Mouse (Mus musculus): ENCODE results near the gene Fbxl3. TPM values are rescaled to one million over a fixed set of nuclear protein-coding genes. Genes with fewer than 3 reads are reported as not detected.

Gene Fbxl3
- polyA plus RNA-seq, 1 experiment from 2014 or later = 30.1 TPM

DNA sequence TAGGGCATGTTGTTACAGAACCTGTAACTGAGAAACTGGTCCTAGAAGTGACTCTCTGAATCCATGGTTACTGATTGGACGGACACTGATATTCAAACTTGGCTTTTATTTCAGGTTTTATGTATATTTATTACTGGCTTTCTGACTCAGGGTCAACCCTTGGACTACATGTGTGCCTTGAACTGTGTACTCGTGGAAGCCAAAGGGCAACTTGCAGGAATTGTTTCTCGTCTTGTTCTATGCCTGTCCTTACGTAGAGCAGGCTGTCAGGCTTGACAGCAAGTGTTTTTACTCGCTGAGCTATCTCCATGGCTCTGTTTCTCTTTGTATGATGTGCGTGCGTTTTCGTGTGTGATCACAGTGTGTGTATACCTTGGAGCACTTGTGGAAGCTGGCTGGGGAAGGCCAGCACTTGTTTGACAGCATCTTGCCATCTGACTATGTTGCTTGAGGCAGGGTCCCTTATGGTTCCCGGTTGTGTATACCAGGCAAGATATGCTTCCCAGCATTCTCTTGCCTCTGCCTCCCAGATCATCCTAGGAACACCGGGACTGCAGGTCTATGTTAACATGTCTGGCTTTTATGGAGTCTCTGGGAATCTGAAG, 3.5 kb upstream of the Fbxl3 start:
- ATAC-seq (ENCODE audit: insufficient number of reproducible peaks, insufficient read depth, low FRiP score, low read depth) = no peak
- no peak overlapping the region for H3K27ac ChIP-seq (replicated peaks in 1 of 2; ENCODE audit: control insufficient read depth in 1 of 2, insufficient read depth in 1 of 2, low read depth in 2 of 2, low read length in 2 of 2)
- H3K4me1 ChIP-seq (ENCODE audit: control insufficient read depth in 2 of 2, insufficient read depth in 2 of 2, low read length in 2 of 2) = no peaks in the 10 kb centered on the region
- H3K36me3 ChIP-seq (ENCODE audit: control insufficient read depth, insufficient read depth, low read length) = no peaks in the 10 kb centered on the region
- no peak overlapping the region for H3K4me3 ChIP-seq (ENCODE audit: control insufficient read depth in 1 of 2, insufficient read depth in 1 of 2, low read depth in 1 of 2, low read length in 2 of 2)
- no peak overlapping the region for H3K4me2 ChIP-seq (ENCODE audit: low read length)
- 72% methylated on average over 10 of the region's 10 CpGs for WGBS
- H3K27me3 ChIP-seq (ENCODE audit: control insufficient read depth, insufficient read depth, low read length) = no peaks in the 10 kb centered on the region
- H3K9ac ChIP-seq (ENCODE audit: low read length) = no peak overlapping the region
- no peaks in the 10 kb centered on the region for H3K9me3 ChIP-seq (ENCODE audit: control insufficient read depth, low read length)

DNA sequence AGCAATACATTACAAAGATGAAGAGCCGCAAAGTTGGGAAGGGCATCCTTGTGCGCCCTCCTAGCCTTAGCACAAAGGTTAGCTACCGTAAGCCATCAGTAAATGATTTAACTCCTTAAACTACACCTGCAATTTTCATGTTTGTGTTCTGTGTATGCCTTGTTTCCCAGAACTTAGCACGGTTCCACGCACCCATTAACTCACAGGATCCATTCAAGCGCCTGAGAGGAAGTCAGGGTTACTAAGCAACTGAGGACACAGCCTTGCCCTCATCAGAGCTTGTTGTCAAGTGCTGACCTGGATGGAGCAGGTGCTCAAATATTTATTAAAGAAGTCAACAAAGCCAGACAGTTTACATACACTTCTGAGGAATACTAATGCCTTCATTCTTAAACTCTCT, 2.9 kb upstream of the Fbxl3 start:
- no peaks in the 10 kb centered on the region for H3K27me3 ChIP-seq (ENCODE audit: control insufficient read depth, insufficient read depth, low read length)
- H3K9me3 ChIP-seq (ENCODE audit: control insufficient read depth, low read length) = no peaks in the 10 kb centered on the region
- 79% methylated on average over 6 of the region's 6 CpGs for WGBS
- peaks cover 0 to 3% of the 10 kb centered on the region in 2 experiments; a peak in 3 of 4 replicates for H3K4me1 ChIP-seq (ENCODE audit: control insufficient read depth in 2 of 2, insufficient read depth in 2 of 2, low read length in 2 of 2)
- H3K36me3 ChIP-seq (ENCODE audit: control insufficient read depth, insufficient read depth, low read length) = no peaks in the 10 kb centered on the region
- H3K4me3 ChIP-seq (ENCODE audit: control insufficient read depth in 1 of 2, insufficient read depth in 1 of 2, low read depth in 1 of 2, low read length in 2 of 2) = no peak overlapping the region
- no peak overlapping the region for H3K9ac ChIP-seq (ENCODE audit: low read length)
- H3K27ac ChIP-seq (replicated peaks in 1 of 2; ENCODE audit: control insufficient read depth in 1 of 2, insufficient read depth in 1 of 2, low read depth in 2 of 2, low read length in 2 of 2) = no peak overlapping the region
- no peak overlapping the region for H3K4me2 ChIP-seq (ENCODE audit: low read length)
- no peak for ATAC-seq (ENCODE audit: insufficient number of reproducible peaks, insufficient read depth, low FRiP score, low read depth)

DNA sequence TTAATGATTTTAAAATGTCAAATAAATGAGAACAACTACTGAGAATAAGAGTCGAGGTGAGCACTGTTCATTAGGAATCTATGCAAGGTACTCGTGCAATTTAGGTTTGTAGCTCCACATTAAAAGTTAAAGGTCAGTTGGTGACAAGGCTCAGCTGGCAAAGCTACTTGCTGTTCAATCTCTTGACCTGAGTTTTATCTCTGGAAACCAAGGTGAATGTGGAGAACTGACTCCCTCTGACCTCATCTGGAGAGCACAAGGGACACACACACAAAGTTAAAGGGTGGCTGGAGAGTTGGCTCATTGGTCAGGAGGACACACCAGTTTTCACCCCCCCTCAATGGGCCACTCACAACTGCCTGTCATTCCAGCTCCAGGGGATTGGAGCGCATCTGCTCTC, 1.8 kb upstream of the Fbxl3 start:
- WGBS = 65% methylated on average over 3 of the region's 3 CpGs

DNA sequence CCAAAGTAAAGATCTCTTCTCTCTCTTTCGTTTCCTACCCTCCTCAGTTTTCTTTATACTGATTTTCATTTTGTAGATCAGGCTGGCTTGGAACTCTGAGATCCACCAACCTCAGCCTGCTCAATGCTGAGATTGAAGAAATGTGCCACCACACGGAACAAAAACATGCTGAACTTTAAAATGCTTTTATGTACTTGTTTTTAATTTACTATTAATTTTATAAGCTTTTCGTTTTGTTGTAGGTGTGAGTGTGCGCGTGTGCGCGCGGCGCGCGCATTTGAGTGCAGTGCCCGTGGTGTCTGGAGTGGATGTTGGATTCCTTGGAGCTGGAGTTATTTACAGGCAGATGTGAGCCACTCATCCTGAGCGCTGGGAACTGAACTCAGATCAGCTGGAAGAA, 930 bp upstream of the Fbxl3 start:
- Histone ChIP-seq H3K4me1 (ENCODE audit: control insufficient read depth in 2 of 2, insufficient read depth in 2 of 2, low read length in 2 of 2) (peaks cover 0 to 5% of the 10 kb centered on the region in 2 experiments; a peak in 3 of 4 replicates), H3K9me3 (ENCODE audit: control insufficient read depth, low read length) (no peaks in the 10 kb centered on the region), H3K27ac (replicated peaks in 1 of 2; ENCODE audit: control insufficient read depth in 1 of 2, insufficient read depth in 1 of 2, low read depth in 2 of 2, low read length in 2 of 2) (0 out of 4 replicates have a peak overlapping the region, but pooled peaks of 1 of the 2 experiments have one; percentile 100), H3K4me3 (ENCODE audit: control insufficient read depth in 1 of 2, insufficient read depth in 1 of 2, low read depth in 1 of 2, low read length in 2 of 2) (peak overlapping the region in 1 of 2 experiments; percentile 97; a peak in 2 of 4 replicates), H3K4me2 (ENCODE audit: low read length) (peak overlapping the region; percentile 70), H3K27me3 (ENCODE audit: control insufficient read depth, insufficient read depth, low read length) (no peaks in the 10 kb centered on the region), H3K9ac (ENCODE audit: low read length) (no peak overlapping the region), H3K36me3 (ENCODE audit: control insufficient read depth, insufficient read depth, low read length) (peaks cover 14% of the 10 kb centered on the region)
- no peak for ATAC-seq (ENCODE audit: insufficient number of reproducible peaks, insufficient read depth, low FRiP score, low read depth)
- WGBS = 79% methylated on average over 13 of the region's 13 CpGs

More for the DNA sequence above, 1.8 kb upstream of the Fbxl3 start:
- Histone ChIP-seq H3K4me3 (ENCODE audit: control insufficient read depth in 1 of 2, insufficient read depth in 1 of 2, low read depth in 1 of 2, low read length in 2 of 2) (no peak overlapping the region), H3K36me3 (ENCODE audit: control insufficient read depth, insufficient read depth, low read length) (peaks cover 6% of the 10 kb centered on the region; the same call in 1 of the 2 replicates), H3K27me3 (ENCODE audit: control insufficient read depth, insufficient read depth, low read length) (no peaks in the 10 kb centered on the region), H3K4me1 (ENCODE audit: control insufficient read depth in 2 of 2, insufficient read depth in 2 of 2, low read length in 2 of 2) (peaks cover 0 to 5% of the 10 kb centered on the region in 2 experiments; a peak in 3 of 4 replicates), H3K27ac (replicated peaks in 1 of 2; ENCODE audit: control insufficient read depth in 1 of 2, insufficient read depth in 1 of 2, low read depth in 2 of 2, low read length in 2 of 2) (no peak overlapping the region), H3K9me3 (ENCODE audit: control insufficient read depth, low read length) (no peaks in the 10 kb centered on the region), H3K9ac (ENCODE audit: low read length) (no peak overlapping the region), H3K4me2 (ENCODE audit: low read length) (no peak overlapping the region)
- no peak for ATAC-seq (ENCODE audit: insufficient number of reproducible peaks, insufficient read depth, low FRiP score, low read depth)

DNA sequence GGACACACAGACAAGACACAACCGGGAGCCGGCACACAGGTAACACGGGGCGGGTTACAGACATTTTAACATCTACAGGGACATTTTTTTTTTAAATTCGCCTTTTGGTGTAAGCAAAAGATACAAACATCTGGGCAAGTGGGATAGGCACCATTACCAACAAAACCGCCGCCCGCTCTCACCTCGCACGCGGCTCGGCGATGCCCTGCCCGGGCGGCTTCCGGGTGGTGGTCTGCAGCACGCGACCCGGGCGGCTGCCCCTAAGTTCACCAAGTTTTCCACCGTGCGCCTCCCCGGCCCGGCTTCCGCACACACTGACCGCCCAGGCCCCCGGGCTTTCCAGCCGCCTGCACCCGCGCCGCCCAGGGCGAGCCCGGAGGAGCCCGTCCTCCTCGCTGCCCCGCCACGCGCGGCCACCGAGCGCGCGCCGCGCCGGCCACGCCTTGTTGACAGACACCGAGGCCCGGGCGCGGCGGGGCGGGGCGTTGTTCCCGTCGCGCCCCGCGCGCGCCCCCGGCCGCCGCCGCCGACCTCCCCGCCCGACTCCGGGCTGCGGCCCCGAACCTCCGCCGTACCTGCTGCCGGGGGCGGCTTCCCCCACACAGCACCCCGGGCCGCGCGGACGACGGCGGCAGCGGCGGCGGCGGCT, 655 bp downstream of the Fbxl3 start:
- Histone ChIP-seq H3K9me3 (ENCODE audit: control insufficient read depth, low read length) (no peaks in the 10 kb centered on the region), H3K9ac (ENCODE audit: low read length) (peak overlapping the region; percentile 99), H3K27ac (replicated peaks in 1 of 2; ENCODE audit: control insufficient read depth in 1 of 2, insufficient read depth in 1 of 2, low read depth in 2 of 2, low read length in 2 of 2) (peak overlapping the region; percentile 100), H3K4me2 (ENCODE audit: low read length) (peak overlapping the region; percentile 77), H3K36me3 (ENCODE audit: control insufficient read depth, insufficient read depth, low read length) (peaks cover 25% of the 10 kb centered on the region), H3K4me3 (ENCODE audit: control insufficient read depth in 1 of 2, insufficient read depth in 1 of 2, low read depth in 1 of 2, low read length in 2 of 2) (peak overlapping the region; percentile 97 to 100), H3K27me3 (ENCODE audit: control insufficient read depth, insufficient read depth, low read length) (no peaks in the 10 kb centered on the region), H3K4me1 (ENCODE audit: control insufficient read depth in 2 of 2, insufficient read depth in 2 of 2, low read length in 2 of 2) (peaks cover 0 to 6% of the 10 kb centered on the region in 2 experiments; a peak in 3 of 4 replicates)
- 1% methylated on average over 64 of the region's 86 CpGs for WGBS
- peak; percentile 85 for ATAC-seq (ENCODE audit: insufficient number of reproducible peaks, insufficient read depth, low FRiP score, low read depth)

DNA sequence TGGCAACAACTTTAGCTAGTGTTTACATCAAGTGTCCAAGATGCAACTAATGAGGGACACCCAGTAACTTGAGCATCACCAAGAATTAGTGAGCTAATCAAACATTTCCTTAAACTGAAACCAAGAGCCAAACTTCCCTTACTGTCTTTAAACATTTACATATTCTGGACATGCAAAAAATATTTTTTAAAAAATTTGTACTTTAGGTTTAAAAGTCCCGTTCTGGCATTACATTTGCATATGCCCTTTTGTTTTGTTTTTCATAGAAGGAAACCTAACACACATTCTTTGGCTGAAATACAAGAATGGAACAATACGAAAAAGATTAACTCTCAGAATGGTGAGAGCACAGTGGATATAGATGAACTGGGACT, 1.2 kb downstream of the Fbxl3 start:
- Histone ChIP-seq H3K9ac (ENCODE audit: low read length) (peak overlapping the region; percentile 99), H3K27ac (replicated peaks in 1 of 2; ENCODE audit: control insufficient read depth in 1 of 2, insufficient read depth in 1 of 2, low read depth in 2 of 2, low read length in 2 of 2) (peak overlapping the region in 1 of 2 experiments; percentile 100; a peak in 3 of 4 replicates), H3K4me1 (ENCODE audit: control insufficient read depth in 2 of 2, insufficient read depth in 2 of 2, low read length in 2 of 2) (peaks cover 0 to 10% of the 10 kb centered on the region in 2 experiments; a peak in 3 of 4 replicates), H3K36me3 (ENCODE audit: control insufficient read depth, insufficient read depth, low read length) (peaks cover 31% of the 10 kb centered on the region), H3K9me3 (ENCODE audit: control insufficient read depth, low read length) (no peaks in the 10 kb centered on the region), H3K4me2 (ENCODE audit: low read length) (peak overlapping the region; percentile 77), H3K4me3 (ENCODE audit: control insufficient read depth in 1 of 2, insufficient read depth in 1 of 2, low read depth in 1 of 2, low read length in 2 of 2) (peak overlapping the region; percentile 97 to 100), H3K27me3 (ENCODE audit: control insufficient read depth, insufficient read depth, low read length) (no peaks in the 10 kb centered on the region)
- no peak for ATAC-seq (ENCODE audit: insufficient number of reproducible peaks, insufficient read depth, low FRiP score, low read depth)
- WGBS = 3% methylated on average over 2 of the region's 2 CpGs

DNA sequence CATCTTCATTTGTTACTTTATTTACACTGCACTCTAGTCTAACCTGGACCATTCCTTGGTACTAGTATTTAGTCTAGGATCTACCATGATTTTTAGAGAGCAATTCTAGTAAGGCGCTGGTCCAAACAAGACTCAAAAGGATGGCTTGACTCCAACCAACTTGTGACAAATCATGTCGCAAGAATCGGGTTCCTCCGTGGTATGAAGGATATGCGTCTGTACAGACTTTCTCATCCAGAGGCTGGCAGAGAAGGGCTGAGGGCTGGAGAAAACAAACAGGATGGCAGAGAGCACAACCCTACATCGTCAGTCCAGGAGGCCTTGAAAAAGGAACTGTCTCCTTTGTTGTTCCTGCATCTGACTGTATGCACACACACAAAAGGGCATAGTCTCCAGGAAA, 2.7 kb downstream of the Fbxl3 start:
- no peak overlapping the region for H3K9ac ChIP-seq (ENCODE audit: low read length)
- peak overlapping the region; percentile 77; the same call in 1 of the 2 replicates for H3K4me2 ChIP-seq (ENCODE audit: low read length)
- WGBS = 84% methylated on average over 6 of the region's 6 CpGs
- H3K9me3 ChIP-seq (ENCODE audit: control insufficient read depth, low read length) = no peaks in the 10 kb centered on the region
- no peak for ATAC-seq (ENCODE audit: insufficient number of reproducible peaks, insufficient read depth, low FRiP score, low read depth)
- H3K27ac ChIP-seq (replicated peaks in 1 of 2; ENCODE audit: control insufficient read depth in 1 of 2, insufficient read depth in 1 of 2, low read depth in 2 of 2, low read length in 2 of 2) = no peak overlapping the region
- no peaks in the 10 kb centered on the region for H3K27me3 ChIP-seq (ENCODE audit: control insufficient read depth, insufficient read depth, low read length)
- no peak overlapping the region for H3K4me3 ChIP-seq (ENCODE audit: control insufficient read depth in 1 of 2, insufficient read depth in 1 of 2, low read depth in 1 of 2, low read length in 2 of 2)
- H3K4me1 ChIP-seq (ENCODE audit: control insufficient read depth in 2 of 2, insufficient read depth in 2 of 2, low read length in 2 of 2) = peaks cover 0 to 10% of the 10 kb centered on the region in 2 experiments; a peak in 3 of 4 replicates
- H3K36me3 ChIP-seq (ENCODE audit: control insufficient read depth, insufficient read depth, low read length) = peaks cover 43% of the 10 kb centered on the region
